Mouse (Mus musculus): ENCODE data around the gene Zfp82. TPM values are rescaled to one million over a fixed set of nuclear protein-coding genes. Genes with fewer than 3 reads are reported as not detected.
A peak's percentile ranks its signal among the peaks of the same experiment; 100 is the strongest.
"Not testable (repeated sequence)": the region's sequence is repeated elsewhere in the genome, so short reads cannot be mapped to it uniquely, and the experiment has no call there.

Gene Zfp82
- polyA plus RNA-seq (2021): 13.7 TPM

GRCm38 (mm10) chr7:30072146-30073028 is at the start of gene Zfp82:
Gene Zfp82 (minus strand): TSS chr7:30072900.
- ChIA-PET POLR2A (interaction anchor here (0.8 to 1.0 kb wide), 2 partner anchors 73 to 77 kb away, joined by 3 read pairs; no protein-coding TSS in a partner anchor), CTCF (interaction anchor here (1.0 to 1.5 kb wide), 2 partner anchors 12 to 21 kb away, joined by 3 read pairs; no protein-coding TSS in a partner anchor)
- DNase-seq (ENCODE audit: low read depth, low spot score): no peak
- no peak for TF ChIP-seq CTCF (IDR thresholded peaks at IDR 0.05)
- H3K27me3 ChIP-seq: no peaks in the 10 kb centered on the region
- ATAC-seq: peak; percentile 75
- in situ Hi-C loops (cut with MboI; ENCODE audit: low pct_unique_long_range_greater_than_20kb): no loop called here

- ATAC-seq (peak; percentile 6), DNase-seq (ENCODE audit: low read depth, low spot score) (no peak)
- in situ Hi-C loops (cut with MboI; ENCODE audit: low pct_unique_long_range_greater_than_20kb): no loop called here
- TF ChIP-seq CTCF (IDR thresholded peaks at IDR 0.05): no peak
- CTCF ChIA-PET: no interaction called here
- POLR2A ChIA-PET: interaction anchor here (1.1 kb wide), 1 partner anchor 31 kb away, joined by 3 read pairs; no protein-coding TSS in a partner anchor
- H3K27me3 ChIP-seq: no peaks in the 10 kb centered on the region
Measured at GRCm38 (mm10) chr7:30122188-30122530, 49.5 kb upstream of the Zfp82 start.

- H3K27me3 ChIP-seq: no peaks in the 10 kb centered on the region
- ChIA-PET POLR2A (interaction anchor here (0.6 to 1.1 kb wide), 2 partner anchors 26 to 30 kb away, joined by 3 read pairs; no protein-coding TSS in a partner anchor), CTCF (no interaction called here)
- no peak for TF ChIP-seq CTCF (IDR thresholded peaks at IDR 0.05)
- in situ Hi-C loops (cut with MboI; ENCODE audit: low pct_unique_long_range_greater_than_20kb): no loop called here
- peak; percentile 93 for ATAC-seq
- peak; percentile 33 for DNase-seq (ENCODE audit: low read depth, low spot score)
Measured at GRCm38 (mm10) chr7:30121308-30122187, 48.8 kb upstream of the Zfp82 start, which contains the start of gene Zfp382. Gene Zfp382 (plus strand): TSS chr7:30121942.

GRCm38 (mm10) chr7:30117935-30118334 is 45.2 kb upstream of the Zfp82 start:
- H3K27me3 ChIP-seq; DNase-seq (ENCODE audit: low read depth, low spot score); ATAC-seq; POLR2A ChIA-PET; in situ Hi-C loops (cut with MboI; ENCODE audit: low pct_unique_long_range_greater_than_20kb): not testable (repeated sequence)
- CTCF ChIA-PET: interaction anchor here (1.1 kb wide), 1 partner anchor 50 kb away, joined by 3 read pairs; no protein-coding TSS in a partner anchor

- DNase-seq (ENCODE audit: low read depth, low spot score) (no peak), ATAC-seq (no peak)
- in situ Hi-C loops (cut with MboI; ENCODE audit: low pct_unique_long_range_greater_than_20kb): no loop called here
- ChIA-PET CTCF (no interaction called here), POLR2A (no interaction called here)
- no peaks in the 10 kb centered on the region for H3K27me3 ChIP-seq
- TF ChIP-seq CTCF (IDR thresholded peaks at IDR 0.05): no peak
Measured at GRCm38 (mm10) chr7:30116076-30116475, 43.4 kb upstream of the Zfp82 start.

GRCm38 (mm10) chr7:30099297-30099696 is 26.6 kb upstream of the Zfp82 start:
- no peak for DNase-seq (ENCODE audit: low read depth, low spot score)
- CTCF ChIA-PET: interaction anchor here (0.8 kb wide), 1 partner anchor 28 kb away, joined by 3 read pairs; no protein-coding TSS in a partner anchor
- in situ Hi-C loops (cut with MboI; ENCODE audit: low pct_unique_long_range_greater_than_20kb): no loop called here

GRCm38 (mm10) chr7:30095551-30096125 is 22.9 kb upstream of the Zfp82 start:
- TF ChIP-seq CTCF (IDR thresholded peaks at IDR 0.05): no peak
- ChIA-PET CTCF (interaction anchor here (1.0 kb wide), 1 partner anchor 115 kb away, joined by 4 read pairs; no protein-coding TSS in a partner anchor), POLR2A (interaction anchor here (0.6 to 1.6 kb wide), 7 partner anchors 13 to 223 kb away, joined by 3 to 7 read pairs (median 4); no protein-coding TSS in a partner anchor)
- in situ Hi-C loops (cut with MboI; ENCODE audit: low pct_unique_long_range_greater_than_20kb): no loop called here
- DNase-seq (ENCODE audit: low read depth, low spot score) (no peak), ATAC-seq (no peak)
- H3K27me3 ChIP-seq: no peaks in the 10 kb centered on the region

More at GRCm38 (mm10) chr7:30099297-30099696, 26.6 kb upstream of the Zfp82 start:
- H3K27me3 ChIP-seq: no peaks in the 10 kb centered on the region
- TF ChIP-seq CTCF (IDR thresholded peaks at IDR 0.05): no peak
- POLR2A ChIA-PET: no interaction called here
- ATAC-seq: no peak

GRCm38 (mm10) chr7:30094646-30095429 is 22.1 kb upstream of the Zfp82 start, which contains the start of gene Zfp260:
Gene Zfp260 (plus strand): TSS chr7:30094777.
- H3K27me3 ChIP-seq: no peaks in the 10 kb centered on the region
- CTCF ChIA-PET: interaction anchor here (0.9 to 2.1 kb wide), 4 partner anchors 9 to 114 kb away, joined by 3 to 5 read pairs (median 4); no protein-coding TSS in a partner anchor
- ATAC-seq (peak; percentile 63), DNase-seq (ENCODE audit: low read depth, low spot score) (peak; percentile 90)
- TF ChIP-seq CTCF (IDR thresholded peaks at IDR 0.05): peak; percentile 23
- in situ Hi-C loops (cut with MboI; ENCODE audit: low pct_unique_long_range_greater_than_20kb): no loop called here
- POLR2A ChIA-PET: interaction anchor here (0.7 to 1.6 kb wide), 4 partner anchors 27 to 74 kb away, joined by 3 to 4 read pairs (median 3); no protein-coding TSS in a partner anchor

- TF ChIP-seq CTCF (IDR thresholded peaks at IDR 0.05): no peak
- ATAC-seq: no peak
Measured at GRCm38 (mm10) chr7:30093918-30094415, 21.3 kb upstream of the Zfp82 start.

More at GRCm38 (mm10) chr7:30093918-30094415, 21.3 kb upstream of the Zfp82 start:
- no peaks in the 10 kb centered on the region for H3K27me3 ChIP-seq
- in situ Hi-C loops (cut with MboI; ENCODE audit: low pct_unique_long_range_greater_than_20kb): no loop called here
- ChIA-PET POLR2A (no interaction called here), CTCF (interaction anchor here (0.9 to 2.1 kb wide), 4 partner anchors 9 to 111 kb away, joined by 3 to 5 read pairs (median 4); no protein-coding TSS in a partner anchor)
- no peak for DNase-seq (ENCODE audit: low read depth, low spot score)
